Mouse (Mus musculus) testis, postnatal 14 days (tissue): ENCODE measurements around the gene Slc35g3.
"Not testable (repeated sequence)": the region's sequence is repeated elsewhere in the genome, so short reads cannot be mapped to it uniquely, and the experiment has no call there.

Experiments used
- DNase-seq: peaks from one replicate; pipeline ENCODE4 v3.0.0; 2021; ENCODE audit warnings: low spot score

The Slc35g3 gene

GRCm38 (mm10) chr11:69754701-69755100, 7.1 kb downstream of the Slc35g3 start:
- DNase-seq = no peak

GRCm38 (mm10) chr11:69754233-69754632, 7.5 kb downstream of the Slc35g3 start:
- no peak for DNase-seq

DNA sequence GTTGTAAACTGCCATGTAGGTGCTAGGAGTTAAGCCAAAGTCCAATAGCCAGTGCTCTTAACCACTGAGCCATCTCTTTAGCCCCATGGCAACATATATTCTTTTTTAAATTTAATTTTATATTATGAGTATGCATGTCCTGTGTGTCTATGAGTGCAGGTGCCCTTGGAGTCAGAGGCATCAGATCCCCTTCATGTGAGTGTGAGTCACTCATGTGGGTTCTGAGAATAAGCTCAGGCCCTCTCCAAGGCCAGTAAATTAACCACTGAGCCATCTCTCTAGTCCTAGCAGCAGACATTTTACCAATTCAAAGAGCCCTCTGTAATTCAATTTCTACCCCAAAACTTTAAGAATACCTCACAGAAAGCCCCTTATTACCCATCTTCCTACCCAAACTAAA, 9.1 kb downstream of the Slc35g3 start:
- DNase-seq = no peak

- DNase-seq = no peak
Observed at GRCm38 (mm10) chr11:69751635-69752034, 10.1 kb downstream of the Slc35g3 start.

DNA sequence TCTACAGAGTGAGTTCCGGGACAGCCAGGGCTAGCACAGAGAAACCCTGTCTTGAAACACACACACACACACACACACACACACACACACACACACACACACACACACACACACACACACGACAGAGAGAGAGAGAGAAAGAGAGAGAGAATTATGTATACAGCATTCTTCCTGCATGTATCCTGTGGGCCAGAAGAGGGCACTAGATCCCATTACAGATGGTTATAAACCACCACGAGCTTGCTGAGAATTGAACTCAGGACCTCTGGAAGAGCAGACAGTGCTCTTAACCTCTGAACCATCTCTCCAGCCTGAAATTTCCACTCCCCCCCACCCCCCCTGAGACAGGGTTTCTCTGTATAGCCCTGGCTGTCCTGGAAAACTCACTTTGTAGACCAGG, 30.4 kb downstream of the Slc35g3 start:
- not testable (repeated sequence) for DNase-seq

GRCm38 (mm10) chr11:69729063-69729462, 32.7 kb downstream of the Slc35g3 start:
- peak; percentile 60 for DNase-seq

GRCm38 (mm10) chr11:69725951-69726350, 35.8 kb downstream of the Slc35g3 start:
- DNase-seq = no peak

- no peak for DNase-seq
Observed at GRCm38 (mm10) chr11:69723074-69723473, 38.7 kb downstream of the Slc35g3 start.

GRCm38 (mm10) chr11:69720852-69721251, 40.9 kb downstream of the Slc35g3 start:
- no peak for DNase-seq

DNA sequence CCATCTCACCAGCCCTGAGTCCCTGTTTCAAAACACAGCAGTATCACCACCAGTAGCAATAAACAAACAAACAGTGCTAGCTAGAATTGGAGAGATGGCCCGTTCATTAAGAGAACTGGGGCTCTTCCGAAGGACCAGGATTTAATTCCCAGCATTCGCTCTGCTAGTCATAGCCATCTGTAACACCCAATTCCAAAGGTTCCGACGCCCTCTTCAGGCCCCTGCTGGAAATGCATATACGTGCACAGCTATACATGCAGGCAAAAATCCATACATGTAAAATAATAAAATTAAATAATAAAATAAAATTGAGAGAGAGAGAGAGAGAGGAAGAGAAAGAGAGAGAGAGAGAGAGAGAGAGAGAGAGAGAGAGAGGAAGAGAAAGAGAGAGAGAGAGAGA, 42.3 kb downstream of the Slc35g3 start:
- peak; percentile 50 for DNase-seq

- no peak for DNase-seq
Observed at GRCm38 (mm10) chr11:69718661-69719060, 43.1 kb downstream of the Slc35g3 start.

- no peak for DNase-seq
Observed at GRCm38 (mm10) chr11:69716953-69717352, 44.8 kb downstream of the Slc35g3 start.

DNA sequence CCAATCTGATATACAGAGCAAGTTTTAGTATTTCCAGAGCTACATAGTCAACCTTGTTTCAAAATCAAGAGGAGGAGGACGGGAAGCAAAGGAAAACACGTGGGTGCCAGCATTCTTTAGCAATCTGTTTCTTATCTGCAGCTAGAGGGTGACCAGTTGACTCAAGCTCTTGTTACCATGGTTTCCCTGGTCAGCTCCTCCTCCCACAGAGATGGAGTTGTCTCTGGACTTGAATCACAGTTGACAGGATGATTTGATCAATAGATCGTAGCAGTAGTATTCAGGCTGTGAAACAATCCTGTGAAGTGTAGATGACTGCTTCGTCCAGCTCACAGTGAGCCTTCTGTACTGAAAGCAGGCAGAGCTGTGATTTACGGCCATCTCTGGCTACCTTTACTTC, 45.8 kb downstream of the Slc35g3 start:
- peak; percentile 78 for DNase-seq

- DNase-seq = peak; percentile 84
Observed at GRCm38 (mm10) chr11:69715482-69715881, 46.3 kb downstream of the Slc35g3 start.

DNA sequence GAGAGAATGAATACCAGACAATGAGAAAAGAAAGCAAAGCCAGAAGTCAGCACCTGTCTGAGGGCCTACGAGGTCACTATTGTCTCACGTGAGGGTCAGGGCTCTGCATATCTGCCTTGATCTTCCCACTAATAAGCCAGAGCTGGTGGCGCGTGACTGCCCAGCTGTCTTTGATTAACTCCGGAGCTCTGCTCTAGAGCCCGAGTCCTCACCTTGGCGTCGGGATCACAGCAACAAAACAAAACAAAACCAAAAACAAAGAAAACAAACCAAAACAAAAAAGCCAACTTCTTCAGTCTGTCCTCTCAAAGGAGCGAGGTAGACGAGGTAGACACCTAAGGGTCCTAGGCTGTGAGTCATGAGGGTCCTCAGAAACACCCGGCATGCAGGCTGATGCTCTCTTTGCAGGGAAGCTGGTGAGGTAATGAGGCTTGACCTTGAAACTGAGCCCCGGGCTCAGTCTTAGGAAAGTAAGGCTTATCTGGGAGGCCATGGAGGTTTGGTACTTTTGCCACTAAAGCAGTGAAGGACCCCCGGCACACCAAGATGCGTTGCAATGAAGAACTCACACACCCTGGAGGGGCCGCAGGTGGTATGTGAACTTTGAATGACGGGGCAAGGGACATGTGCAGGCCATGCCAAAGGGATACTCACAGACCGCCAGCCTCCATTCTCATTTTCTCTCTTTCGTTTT, 47.0 kb downstream of the Slc35g3 start:
- no peak for DNase-seq

GRCm38 (mm10) chr11:69712954-69713672, 48.7 kb downstream of the Slc35g3 start:
- DNase-seq = no peak

DNA sequence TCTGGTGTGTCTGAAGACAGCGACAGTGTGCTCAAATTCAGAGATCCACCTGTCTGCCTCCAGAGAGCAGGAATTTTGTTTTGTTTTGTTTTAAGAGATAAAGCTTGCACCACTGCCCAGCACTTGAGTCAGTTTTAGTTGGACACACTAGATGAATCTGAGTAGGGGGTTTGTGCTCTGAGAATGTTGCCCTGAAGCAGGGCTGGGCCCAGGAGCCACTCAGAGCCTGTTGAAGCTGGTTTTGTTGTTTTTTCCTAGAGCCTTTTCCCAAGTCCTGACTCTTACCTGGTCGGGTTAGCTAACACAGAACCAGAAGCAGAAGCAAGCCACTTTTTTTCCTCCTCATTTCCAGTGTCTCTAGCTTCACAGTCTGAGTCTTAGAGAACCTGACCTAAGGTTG, 50.7 kb downstream of the Slc35g3 start:
- DNase-seq = no peak

GRCm38 (mm10) chr11:69710470-69710869, 51.3 kb downstream of the Slc35g3 start:
- no peak for DNase-seq
